Mouse (Mus musculus): ENCODE data around the gene Ccr6. TPM values are rescaled to one million over a fixed set of nuclear protein-coding genes. Genes with fewer than 3 reads are reported as not detected.

Gene Ccr6
- total RNA-seq (2023) = 6.3 TPM

GRCm38 (mm10) chr17:8235743-8236142 lies at the start of gene Ccr6:
TSS of gene Ccr6 (plus strand) at chr17:8236043.

GRCm38 (mm10) chr17:8282821-8283525 lies 47.1 kb downstream of the Ccr6 start, which contains the start of gene Mpc1:
TSS of gene Mpc1 (plus strand) at chr17:8282904.

Other genes with a start within 250 kb of the Ccr6 start
- gene Gm49673, start 88.3 kb upstream of the Ccr6 start, total RNA-seq (2023) = 3.0 TPM
- 29.5 TPM for gene Rnaset2a, start 87.9 kb upstream of the Ccr6 start, total RNA-seq (2023)
- 29.4 TPM for gene Fgfr1op, start 70.5 kb upstream of the Ccr6 start, total RNA-seq (2023)
- gene Mpc1, start 46.9 kb downstream of the Ccr6 start, total RNA-seq (2023) = 46.1 TPM
- gene Sft2d1, start 75.1 kb downstream of the Ccr6 start, total RNA-seq (2023) = 129 TPM
- 0.44 TPM for gene Prr18, start 101.4 kb downstream of the Ccr6 start, total RNA-seq (2023)
- gene T2, start 119.9 kb downstream of the Ccr6 start, total RNA-seq (2023) = not detected
- not detected for gene T, start 198.4 kb downstream of the Ccr6 start, total RNA-seq (2023)